Mouse (Mus musculus) adrenal gland, adult (tissue): ENCODE data around the gene Got2.

Source experiments
- DNase-seq, 2 experiments: peaks; one replicate each; pipeline ENCODE4 v3.0.0; 2022 to 2023; ENCODE audit warnings: low spot score in 1 of 2; ENCODE audit not compliant: inconsistent age in 2 of 2

The Got2 gene

DNA sequence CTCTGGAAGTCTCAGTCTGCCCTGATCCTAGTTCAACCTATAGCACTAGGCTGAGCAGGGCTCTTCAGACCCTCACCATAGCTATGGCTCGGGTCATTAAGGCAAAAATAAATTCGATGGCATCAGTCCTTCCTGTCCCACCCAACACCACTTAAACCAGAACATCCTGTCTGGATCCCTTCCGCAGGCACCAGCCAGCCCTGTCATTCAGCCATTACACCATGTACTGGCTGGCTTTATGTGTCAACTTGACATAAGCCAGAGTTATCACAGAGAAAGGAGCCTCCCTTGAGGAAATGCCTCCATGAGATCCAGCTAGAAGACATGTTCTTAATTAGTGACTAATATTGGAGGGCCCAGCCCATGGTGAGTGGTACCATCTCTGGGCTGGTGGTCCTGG, 65.6 kb downstream of the Got2 start:
- DNase-seq, result no peak

DNA sequence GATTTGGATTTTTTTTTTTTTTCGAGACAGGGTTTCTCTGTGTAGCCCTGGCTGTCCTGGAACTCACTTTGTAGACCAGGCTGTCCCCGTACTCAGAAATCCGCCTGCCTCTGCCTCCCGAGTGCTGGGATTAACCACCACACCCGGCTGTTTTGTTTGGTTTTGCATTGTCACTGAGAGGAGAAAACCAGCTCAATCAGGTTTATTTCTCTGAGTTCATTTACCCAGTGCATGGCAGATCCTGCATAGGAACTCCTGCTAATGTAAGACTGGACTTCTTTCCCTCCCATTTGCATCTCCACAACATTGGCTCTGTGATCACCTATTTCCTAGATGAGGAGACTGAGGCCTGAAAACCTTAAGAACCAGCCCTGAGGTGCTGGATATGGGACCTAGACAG, 66.3 kb downstream of the Got2 start:
- no peak for DNase-seq

DNA sequence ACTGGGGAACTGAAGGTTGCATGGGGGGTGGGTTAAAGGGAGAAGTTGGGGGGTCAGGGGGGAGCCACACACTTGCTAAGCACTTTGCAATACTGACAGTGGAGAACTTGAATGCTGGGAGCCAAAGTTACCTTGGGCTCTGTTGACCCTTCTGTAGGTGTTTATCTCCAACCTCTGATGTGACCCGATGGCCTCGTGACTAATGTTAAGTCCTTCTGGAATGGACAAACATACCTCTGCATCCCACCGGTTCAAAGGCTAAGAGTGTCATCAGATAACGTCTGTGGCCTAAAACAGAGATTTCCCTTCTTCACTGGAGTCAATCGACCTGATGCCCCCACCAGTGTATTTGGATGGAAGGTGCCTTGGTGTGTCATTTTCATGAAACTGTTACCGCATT, 67.1 kb downstream of the Got2 start:
- DNase-seq, result no peak

DNA sequence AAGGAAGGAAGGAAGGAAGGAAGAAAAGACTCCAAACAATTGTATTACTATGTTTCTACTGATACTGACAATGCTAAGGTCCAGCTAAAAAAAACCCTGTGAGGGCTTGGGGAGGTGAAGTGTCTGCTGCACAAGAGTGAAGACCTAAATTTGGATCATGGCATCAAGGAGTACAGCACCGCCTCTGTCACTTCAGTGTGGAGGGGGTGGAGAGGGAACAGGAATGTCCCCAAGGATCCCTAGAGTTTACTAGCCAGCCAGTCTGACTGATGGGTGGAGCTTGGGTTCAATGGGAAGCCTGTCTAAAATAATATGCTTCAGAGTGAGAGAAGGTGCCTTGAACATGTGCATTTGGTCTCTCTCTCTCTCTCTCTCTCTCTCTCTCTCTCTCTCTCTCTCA, 70.1 kb downstream of the Got2 start:
- DNase-seq, result no peak

DNA sequence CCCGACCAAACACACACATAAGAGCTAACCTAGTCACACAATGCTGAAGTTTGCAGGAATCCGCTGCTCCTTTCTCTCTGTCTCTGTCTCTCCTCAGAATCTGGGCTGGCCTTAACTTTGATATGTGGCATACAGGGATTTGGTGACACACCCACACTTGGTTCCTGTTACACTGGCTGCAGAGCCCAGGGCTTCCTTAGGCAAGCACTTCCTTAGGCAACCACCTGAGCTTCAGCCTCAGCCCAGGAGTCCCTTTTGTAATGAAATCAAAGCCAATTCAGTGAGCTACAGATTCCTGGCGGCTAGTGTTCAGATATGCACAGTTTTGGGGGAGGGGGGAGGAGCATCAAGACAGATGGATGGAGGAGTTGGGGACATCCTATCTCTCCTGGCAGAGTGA, 70.8 kb downstream of the Got2 start:
- no peak for DNase-seq

DNA sequence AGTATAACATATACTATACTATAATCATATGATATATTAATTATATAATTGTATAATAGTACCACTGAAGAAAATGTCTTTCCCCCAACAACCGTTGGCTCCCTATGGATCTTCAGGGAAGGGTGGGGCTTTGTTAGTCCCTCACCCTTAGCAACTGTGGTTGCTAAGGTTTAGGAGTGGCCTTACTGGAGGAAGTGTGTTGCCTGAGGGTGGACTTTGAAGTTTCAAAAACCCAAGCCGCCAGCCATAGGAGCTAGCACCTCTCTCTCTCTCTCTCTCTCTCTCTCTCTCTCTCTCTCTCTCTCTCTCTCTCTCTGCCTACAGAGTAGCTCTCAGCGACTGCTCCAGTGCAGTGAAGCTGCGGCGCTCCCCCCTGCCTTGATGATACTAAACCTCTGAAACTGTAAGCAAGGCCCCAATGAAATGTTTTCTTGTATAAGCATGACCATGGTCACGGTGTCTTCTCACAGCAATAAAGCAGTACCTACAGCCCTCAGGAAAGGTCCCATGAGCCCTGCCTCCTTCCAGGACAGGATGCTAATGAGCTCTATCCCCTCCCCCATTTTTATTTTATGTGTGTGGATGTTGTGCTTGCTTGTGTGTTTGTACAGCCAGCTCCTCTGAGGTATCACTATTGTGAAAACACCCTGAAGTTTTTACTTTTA, 72.2 kb downstream of the Got2 start:
- DNase-seq, result no peak
